Mouse (Mus musculus): ENCODE results near the gene Sept1.

GRCm38 (mm10) chr7:127184720-127185119 lies 48.2 kb downstream of the Sept1 start:
- TF ChIP-seq POLR2A (IDR thresholded peaks at IDR 0.05; ENCODE audit: borderline replicate concordance, insufficient read depth, low read length) = no peak
- no peak for TF ChIP-seq CTCF (IDR thresholded peaks at IDR 0.05; ENCODE audit: borderline replicate concordance, insufficient read depth, low read depth, low read length)

Data from cerebellum, adult 2 months (tissue).